Mouse (Mus musculus): Measurements from ENCODE around the gene Vwa3a. TPM values are rescaled to one million over a fixed set of nuclear protein-coding genes. Genes with fewer than 3 reads are reported as not detected.

Vwa3a gene
- 3.8 TPM for polyA plus RNA-seq (2014; fragmentation: Illumina TruSeq; extraction: RNeasy Lipid Tissue Mini Kit (QIAGEN cat#74804); ENCODE audit: insufficient read depth, low read depth, low replicate concordance)

DNA sequence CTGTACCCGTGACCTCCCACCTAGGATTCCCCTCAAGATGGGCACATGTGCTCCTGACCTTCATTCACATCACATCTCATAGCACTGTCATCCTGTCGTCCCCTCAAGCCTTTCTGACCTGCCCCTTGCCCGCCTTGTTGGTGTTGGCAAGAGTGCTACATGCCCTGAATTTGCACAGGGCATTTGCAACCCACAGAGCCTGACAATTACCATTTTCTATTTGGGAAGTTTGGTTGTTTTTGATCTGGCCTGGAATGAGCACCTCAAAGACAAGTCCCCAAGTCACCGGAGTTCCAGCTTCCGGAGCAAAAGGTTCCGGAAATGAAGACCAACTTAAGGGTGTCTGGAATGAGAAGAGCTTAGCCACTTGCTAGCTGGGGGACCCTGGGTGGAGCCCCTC is at the start of gene Vwa3a:
Gene Vwa3a, plus strand, starts transcription at position 301 of the 400 bp plus-strand sequence.

DNA sequence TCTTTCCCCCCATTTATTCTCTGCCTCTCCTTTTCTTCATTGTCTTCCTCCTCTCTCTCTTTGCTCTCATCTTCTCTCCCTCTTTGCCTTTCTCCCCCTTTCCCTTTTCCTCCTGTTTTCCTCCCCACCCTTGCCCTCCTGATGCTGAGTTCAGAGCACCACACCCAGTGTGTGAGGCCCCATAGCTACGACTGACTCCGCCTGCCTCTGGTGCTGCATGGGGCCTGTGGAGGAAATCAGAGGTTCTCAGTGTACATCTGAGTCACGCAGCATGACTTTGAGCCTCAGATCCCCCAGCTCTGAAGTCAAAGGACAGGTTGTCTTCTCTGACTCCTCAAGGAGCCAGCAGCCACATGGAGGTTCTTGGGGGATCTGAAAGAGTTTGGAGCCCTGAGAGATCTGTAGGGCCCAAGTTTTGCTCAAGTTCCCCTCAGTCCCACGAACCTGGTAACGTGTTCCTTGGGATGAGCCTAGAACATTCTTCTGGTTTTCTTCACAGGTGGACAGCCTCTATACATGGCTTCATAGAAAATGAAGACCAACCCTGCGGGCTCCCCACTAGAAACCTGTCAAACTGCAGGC is 72.8 kb downstream of the Vwa3a start, which contains the start of gene Gm5737:
Gene Gm5737, plus strand, starts transcription at position 532 of the 582 bp plus-strand sequence.

GRCm38 (mm10) chr7:120842345-120843036 is 103.4 kb downstream of the Vwa3a start, which contains the start of gene Eef2k:
TSS of gene Eef2k (plus strand) at chr7:120842831.

Other genes with a start within 250 kb of the Vwa3a start
- gene Uqcrc2, start 104.1 kb upstream of the Vwa3a start, polyA plus RNA-seq (2014; fragmentation: Illumina TruSeq; extraction: RNeasy Lipid Tissue Mini Kit (QIAGEN cat#74804); ENCODE audit: insufficient read depth, low read depth, low replicate concordance): 91.0 TPM
- gene Pdzd9, start 69.0 kb upstream of the Vwa3a start, polyA plus RNA-seq (2014; fragmentation: Illumina TruSeq; extraction: RNeasy Lipid Tissue Mini Kit (QIAGEN cat#74804); ENCODE audit: insufficient read depth, low read depth, low replicate concordance): not detected
- gene Mosmo, start 61.7 kb upstream of the Vwa3a start, polyA plus RNA-seq (2014; fragmentation: Illumina TruSeq; extraction: RNeasy Lipid Tissue Mini Kit (QIAGEN cat#74804); ENCODE audit: insufficient read depth, low read depth, low replicate concordance): 19.3 TPM
- not detected for gene Gm5737, start 73.0 kb downstream of the Vwa3a start, polyA plus RNA-seq (2014; fragmentation: Illumina TruSeq; extraction: RNeasy Lipid Tissue Mini Kit (QIAGEN cat#74804); ENCODE audit: insufficient read depth, low read depth, low replicate concordance)
- gene Eef2k, start 103.5 kb downstream of the Vwa3a start, polyA plus RNA-seq (2014; fragmentation: Illumina TruSeq; extraction: RNeasy Lipid Tissue Mini Kit (QIAGEN cat#74804); ENCODE audit: insufficient read depth, low read depth, low replicate concordance): 6.7 TPM
- 9.2 TPM for gene Polr3e, start 178.4 kb downstream of the Vwa3a start, polyA plus RNA-seq (2014; fragmentation: Illumina TruSeq; extraction: RNeasy Lipid Tissue Mini Kit (QIAGEN cat#74804); ENCODE audit: insufficient read depth, low read depth, low replicate concordance)
- gene Cdr2, start 243.0 kb downstream of the Vwa3a start, polyA plus RNA-seq (2014; fragmentation: Illumina TruSeq; extraction: RNeasy Lipid Tissue Mini Kit (QIAGEN cat#74804); ENCODE audit: insufficient read depth, low read depth, low replicate concordance): 27.1 TPM
- not detected for gene Mfsd13b, start 243.2 kb downstream of the Vwa3a start, polyA plus RNA-seq (2014; fragmentation: Illumina TruSeq; extraction: RNeasy Lipid Tissue Mini Kit (QIAGEN cat#74804); ENCODE audit: insufficient read depth, low read depth, low replicate concordance)

All from lung, adult 10 weeks (tissue).